Mouse (Mus musculus) stomach, embryonic 15.5 days (tissue): Measurements from ENCODE around the gene Prpf38a. TPM values are rescaled to one million over a fixed set of nuclear protein-coding genes. Genes with fewer than 3 reads are reported as not detected.

Experiments used
- ATAC-seq: fragments of 200-750 bp; cut with Nextera tagmentation; 2 replicates; pipeline ENCODE4 v1.8.0; 2017; ENCODE audit warnings: low read depth, moderate number of reproducible peaks, moderate TSS enrichment; ENCODE audit not compliant: insufficient read depth, low FRiP score
- H3K27ac ChIP-seq: fragments of 300-500 bp; sonication (generic); 2 replicates; pipeline ENCODE4 v1.5.1; 2015; ENCODE audit warnings: mild to moderate bottlenecking, inconsistent platforms
- H3K27me3 ChIP-seq: fragments of 300-500 bp; sonication (generic); replicated peaks from 2 replicates; pipeline ENCODE4 v1.6.1; 2015; ENCODE audit warnings: inconsistent platforms
- H3K36me3 ChIP-seq: fragments of 300-500 bp; sonication (generic); 2 replicates; pipeline ENCODE4 v1.6.1; 2015; ENCODE audit warnings: inconsistent platforms
- H3K4me1 ChIP-seq: fragments of 300-500 bp; sonication (generic); 2 replicates; pipeline ENCODE4 v1.6.1; 2015; ENCODE audit warnings: inconsistent platforms
- H3K4me2 ChIP-seq: fragments of 300-500 bp; sonication (generic); 2 replicates; pipeline ENCODE4 v1.6.1; 2015; ENCODE audit warnings: mild to moderate bottlenecking, inconsistent platforms
- H3K4me3 ChIP-seq: fragments of 300-500 bp; sonication (generic); replicated peaks from 2 replicates; pipeline ENCODE4 v1.5.1; 2015; ENCODE audit warnings: inconsistent platforms
- H3K9ac ChIP-seq: fragments of 300-500 bp; sonication (generic); 2 replicates; pipeline ENCODE4 v1.6.1; 2015; ENCODE audit warnings: inconsistent platforms
- H3K9me3 ChIP-seq: fragments of 300-500 bp; sonication (generic); 2 replicates; pipeline ENCODE4 v1.6.1; 2016; ENCODE audit warnings: inconsistent platforms
- WGBS: fragments of 180-500 bp; shearing (Covaris S2); methylation state at CpG from one replicate; pipeline ENCODE4 v1.1.7; 2015; 5-methylcytosine and 5-hydroxymethylcytosine counted together
- polyA plus RNA-seq: library from polyadenylated mRNA; unstranded; fragments of >200 nt; fragmentation: Nextera tagmentation; extraction: Ambion mirVana; gene quantifications from 2 replicates; pipeline ENCODE4 v1.2.1, GENCODE M21; 2015

Prpf38a gene
- 79.0 and 80.9 TPM in 2 replicates for polyA plus RNA-seq

GRCm38 (mm10) chr4:108578840-108579742 lies at the start of gene Prpf38a, which contains the start of gene Orc1:
Gene Prpf38a, minus strand, starts transcription at chr4:108579336.
Gene Orc1, plus strand, starts transcription at chr4:108579423.
- peak within 1 kb of the TSS; percentile 83 for H3K27ac ChIP-seq
- H3K9me3 ChIP-seq: no peaks in the 10 kb centered on the region
- ATAC-seq: peak; percentile 99
- peaks cover 10% of the 10 kb centered on the region; the same call in 1 of the 2 replicates for H3K4me1 ChIP-seq
- H3K36me3 ChIP-seq: peaks cover 9% of the 10 kb centered on the region; the same call in 1 of the 2 replicates
- peak within 1 kb of the TSS; percentile 92 for H3K4me3 ChIP-seq
- H3K27me3 ChIP-seq: no peaks in the 10 kb centered on the region
- H3K4me2 ChIP-seq: peak within 1 kb of the TSS; percentile 80
- WGBS: under 1% methylated on average over 64 of the region's 64 CpGs
- peak within 1 kb of the TSS; percentile 52 for H3K9ac ChIP-seq

GRCm38 (mm10) chr4:108627066-108627465 lies 47.9 kb upstream of the Prpf38a start:
- Histone ChIP-seq H3K4me1 (no peaks in the 10 kb centered on the region), H3K4me3 (no peak overlapping the region), H3K36me3 (peaks cover 57% of the 10 kb centered on the region), H3K9me3 (no peaks in the 10 kb centered on the region), H3K27ac (no peak overlapping the region), H3K27me3 (no peaks in the 10 kb centered on the region), H3K9ac (no peak overlapping the region), H3K4me2 (no peak overlapping the region)
- ATAC-seq: no peak
- 85% methylated on average over 5 of the region's 5 CpGs for WGBS

- no peak overlapping the region for H3K9ac ChIP-seq
- ATAC-seq: no peak
- H3K36me3 ChIP-seq: peaks cover 17% of the 10 kb centered on the region
- H3K4me3 ChIP-seq: no peak overlapping the region
- 94% methylated on average over 6 of the region's 6 CpGs for WGBS
- H3K4me2 ChIP-seq: no peak overlapping the region
- no peak overlapping the region for H3K27ac ChIP-seq
- no peaks in the 10 kb centered on the region for H3K9me3 ChIP-seq
- peaks cover 11% of the 10 kb centered on the region; the same call in 1 of the 2 replicates for H3K4me1 ChIP-seq
- no peaks in the 10 kb centered on the region for H3K27me3 ChIP-seq
Measured at GRCm38 (mm10) chr4:108621504-108621903, 42.4 kb upstream of the Prpf38a start.

GRCm38 (mm10) chr4:108620536-108620935 lies 41.4 kb upstream of the Prpf38a start:
- Histone ChIP-seq H3K27ac (peak overlapping the region; percentile 82), H3K27me3 (no peaks in the 10 kb centered on the region), H3K4me1 (peaks cover 11% of the 10 kb centered on the region; the same call in 1 of the 2 replicates), H3K9me3 (no peaks in the 10 kb centered on the region), H3K4me3 (peak overlapping the region; percentile 82), H3K9ac (peak overlapping the region; percentile 84), H3K4me2 (peak overlapping the region; percentile 87), H3K36me3 (peaks cover 7% of the 10 kb centered on the region)
- no peak for ATAC-seq
- WGBS: 14% methylated on average over 8 of the region's 8 CpGs

- under 1% methylated on average over 76 of the region's 86 CpGs for WGBS
- Histone ChIP-seq H3K4me1 (peaks cover 11% of the 10 kb centered on the region; the same call in 1 of the 2 replicates), H3K27me3 (no peaks in the 10 kb centered on the region), H3K9ac (peak within 1 kb of the TSS; percentile 84), H3K4me3 (peak within 1 kb of the TSS; percentile 82), H3K27ac (peak within 1 kb of the TSS; percentile 89), H3K9me3 (no peaks in the 10 kb centered on the region), H3K36me3 (peaks cover 3% of the 10 kb centered on the region), H3K4me2 (peak within 1 kb of the TSS; percentile 87)
- peak; percentile 94 for ATAC-seq
Measured at GRCm38 (mm10) chr4:108619587-108620341, 40.6 kb upstream of the Prpf38a start, which contains the start of gene Cc2d1b. Gene Cc2d1b, plus strand, starts transcription at chr4:108619940.

- Histone ChIP-seq H3K4me3 (peak overlapping the region; percentile 82), H3K4me2 (peak overlapping the region; percentile 87), H3K27me3 (no peaks in the 10 kb centered on the region), H3K27ac (peak overlapping the region; percentile 89), H3K36me3 (no peaks in the 10 kb centered on the region), H3K9me3 (no peaks in the 10 kb centered on the region), H3K9ac (peak overlapping the region; percentile 45), H3K4me1 (peaks cover 11% of the 10 kb centered on the region; the same call in 1 of the 2 replicates)
- ATAC-seq: peak; percentile 6; the same call in 1 of the 2 replicates
- 3% methylated on average over 10 of the region's 10 CpGs for WGBS
Measured at GRCm38 (mm10) chr4:108619165-108619564, 40.0 kb upstream of the Prpf38a start.

- Histone ChIP-seq H3K9ac (no peak overlapping the region), H3K4me3 (peak overlapping the region; percentile 82; the same call in 1 of the 2 replicates)
Measured at GRCm38 (mm10) chr4:108618586-108618985, 39.5 kb upstream of the Prpf38a start.

GRCm38 (mm10) chr4:108610935-108611334 lies 31.8 kb upstream of the Prpf38a start:
- 82% methylated on average over 5 of the region's 5 CpGs for whole genome bisulfite sequencing
- ATAC-seq: no peak

More at GRCm38 (mm10) chr4:108618586-108618985, 39.5 kb upstream of the Prpf38a start:
- no peaks in the 10 kb centered on the region for H3K27me3 ChIP-seq
- peak overlapping the region; percentile 87 for H3K4me2 ChIP-seq
- ATAC-seq: no peak
- H3K4me1 ChIP-seq: peaks cover 11% of the 10 kb centered on the region; the same call in 1 of the 2 replicates
- 56% methylated on average over 4 of the region's 4 CpGs for WGBS
- no peaks in the 10 kb centered on the region for H3K9me3 ChIP-seq
- H3K27ac ChIP-seq: peak overlapping the region; percentile 89
- H3K36me3 ChIP-seq: no peaks in the 10 kb centered on the region

GRCm38 (mm10) chr4:108608651-108609050 lies 29.5 kb upstream of the Prpf38a start:
- no peaks in the 10 kb centered on the region for H3K27me3 ChIP-seq
- no peak for ATAC-seq
- H3K36me3 ChIP-seq: 0 out of 2 replicates have a peak, but pooled peaks cover 13% of the 10 kb centered on the region
- no peaks in the 10 kb centered on the region for H3K4me1 ChIP-seq
- no peak overlapping the region for H3K9ac ChIP-seq
- no peak overlapping the region for H3K27ac ChIP-seq
- no peaks in the 10 kb centered on the region for H3K9me3 ChIP-seq
- H3K4me3 ChIP-seq: no peak overlapping the region
- H3K4me2 ChIP-seq: no peak overlapping the region
- 90% methylated on average over 3 of the region's 3 CpGs for WGBS

More at GRCm38 (mm10) chr4:108610935-108611334, 31.8 kb upstream of the Prpf38a start:
- H3K4me3 ChIP-seq: no peak overlapping the region
- no peak overlapping the region for H3K9ac ChIP-seq
- no peaks in the 10 kb centered on the region for H3K27me3 ChIP-seq
- no peak overlapping the region for H3K27ac ChIP-seq
- H3K36me3 ChIP-seq: 0 out of 2 replicates have a peak, but pooled peaks cover 2% of the 10 kb centered on the region
- H3K9me3 ChIP-seq: no peaks in the 10 kb centered on the region
- no peak overlapping the region for H3K4me2 ChIP-seq
- H3K4me1 ChIP-seq: no peaks in the 10 kb centered on the region

- no peak for ATAC-seq
- no peak overlapping the region for H3K4me2 ChIP-seq
- no peaks in the 10 kb centered on the region for H3K27me3 ChIP-seq
- H3K27ac ChIP-seq: no peak overlapping the region
- no peak overlapping the region for H3K4me3 ChIP-seq
- no peaks in the 10 kb centered on the region for H3K9me3 ChIP-seq
- 93% methylated on average over 7 of the region's 7 CpGs for WGBS
- no peak overlapping the region for H3K9ac ChIP-seq
- H3K36me3 ChIP-seq: peaks cover 33% of the 10 kb centered on the region
- H3K4me1 ChIP-seq: no peaks in the 10 kb centered on the region
Measured at GRCm38 (mm10) chr4:108601870-108602269, 22.7 kb upstream of the Prpf38a start.

GRCm38 (mm10) chr4:108598306-108598705 lies 19.2 kb upstream of the Prpf38a start:
- no peak overlapping the region for H3K4me3 ChIP-seq
- H3K27me3 ChIP-seq: no peaks in the 10 kb centered on the region
- no peaks in the 10 kb centered on the region for H3K9me3 ChIP-seq
- WGBS: 80% methylated on average over 4 of the region's 4 CpGs
- no peaks in the 10 kb centered on the region for H3K4me1 ChIP-seq
- ATAC-seq: no peak
- no peak overlapping the region for H3K27ac ChIP-seq
- H3K9ac ChIP-seq: no peak overlapping the region
- H3K4me2 ChIP-seq: no peak overlapping the region
- H3K36me3 ChIP-seq: peaks cover 18% of the 10 kb centered on the region
